In genomic region chr2:156446489-156447035, GRCm38 (mm10) we compare ENCODE assay signal across 14 mouse cellular contexts. TPM values are rescaled to one million over a fixed set of nuclear protein-coding genes. Genes with fewer than 3 reads are reported as not detected.
DNase-seq lines count a peak whose midpoint lies in the region; ATAC-seq and TF ChIP-seq lines count a peak whose summit lies in the region.
"Had no signal": no experiment of that assay in that cellular context is flagged by ENCODE, and none has a peak within 500 bp of the region (broad histone marks: within the 10 kb centered on the region; RNA-seq: fewer than 3 reads in every experiment).

No protein-coding gene starts in this region.

- H3K4me3 ChIP-seq in embryonic facial prominence, embryonic 13.5 days = no peak overlapping the region
- no peak overlapping the region for H3K4me3 ChIP-seq in embryonic facial prominence, embryonic 10.5 days
- H3K4me3 ChIP-seq in kidney, postnatal 0 days (replicated peaks; ENCODE audit: low read depth, low read length) = no peak overlapping the region
- H3K4me3 ChIP-seq in lung, embryonic 14.5 days (ENCODE audit: low read depth, low read length) = no peak overlapping the region
- H3K4me3 ChIP-seq in stomach, embryonic 15.5 days (replicated peaks) = no peak overlapping the region
- H3K4me3 ChIP-seq in forebrain, postnatal 0 days (ENCODE audit: low read depth, low read length) = no peak overlapping the region
- H3K4me3 ChIP-seq: liver, embryonic 13.5 days; midbrain, embryonic 10.5 days; myocyte had no signal

- peaks cover 9% of the 10 kb centered on the region for H3K36me3 ChIP-seq in embryonic facial prominence, embryonic 13.5 days
- H3K36me3 ChIP-seq in embryonic facial prominence, embryonic 10.5 days (replicated peaks) = peaks cover 7% of the 10 kb centered on the region; the same call in 1 of the 2 replicates
- no peaks in the 10 kb centered on the region for H3K36me3 ChIP-seq in kidney, postnatal 0 days (ENCODE audit: insufficient read depth, low read length)
- H3K36me3 ChIP-seq in lung, embryonic 14.5 days (ENCODE audit: insufficient read depth) = no peaks in the 10 kb centered on the region
- no peaks in the 10 kb centered on the region for H3K36me3 ChIP-seq in stomach, embryonic 15.5 days
- peaks cover 40% of the 10 kb centered on the region for H3K36me3 ChIP-seq in forebrain, postnatal 0 days (ENCODE audit: insufficient read depth)

- peaks cover 21% of the 10 kb centered on the region for H3K4me1 ChIP-seq in embryonic facial prominence, embryonic 13.5 days
- H3K4me1 ChIP-seq in embryonic facial prominence, embryonic 10.5 days = peaks cover 48% of the 10 kb centered on the region
- no peaks in the 10 kb centered on the region for H3K4me1 ChIP-seq in kidney, postnatal 0 days (replicated peaks; ENCODE audit: insufficient read depth, low read length)
- no peaks in the 10 kb centered on the region for H3K4me1 ChIP-seq in lung, embryonic 14.5 days (ENCODE audit: insufficient read depth)
- H3K4me1 ChIP-seq in stomach, embryonic 15.5 days = 0 out of 2 replicates have a peak, but pooled peaks cover 18% of the 10 kb centered on the region
- no peaks in the 10 kb centered on the region for H3K4me1 ChIP-seq in forebrain, postnatal 0 days (ENCODE audit: insufficient read depth)

- no peak for ATAC-seq in embryonic facial prominence, embryonic 13.5 days (ENCODE audit: insufficient number of reproducible peaks, insufficient read depth, low FRiP score, low TSS enrichment, low read depth)
- no peak for ATAC-seq in kidney, postnatal 0 days (replicated peaks; ENCODE audit: low FRiP score, low read depth)
- no peak for ATAC-seq in lung, embryonic 14.5 days (ENCODE audit: insufficient read depth)
- ATAC-seq in stomach, embryonic 15.5 days (ENCODE audit: insufficient read depth, low FRiP score, low read depth) = no peak
- ATAC-seq in forebrain, postnatal 0 days = no peak

- no peak for DNase-seq in embryonic facial prominence, embryonic 10.5 days (ENCODE audit: low spot score)
- DNase-seq in kidney, postnatal 0 days (ENCODE audit: low spot score) = no peak
- DNase-seq in kidney, adult 9 months = no peak
- DNase-seq in lung, embryonic 14.5 days = no peak
- DNase-seq in right cerebral cortex, postnatal 25 days = no peak
- DNase-seq in forebrain, postnatal 0 days = no peak
- DNase-seq: cerebellum, adult 9-11 months; heart, postnatal 36 days; liver, embryonic 13.5 days; spleen, adult 18-20 months had no signal

- WGBS in embryonic facial prominence, embryonic 13.5 days = 66% methylated on average over 9 of the region's 9 CpGs
- WGBS in embryonic facial prominence, embryonic 10.5 days = 81% methylated on average over 9 of the region's 9 CpGs
- 81% methylated on average over 9 of the region's 9 CpGs for WGBS in kidney, postnatal 0 days
- WGBS in lung, embryonic 14.5 days = 46% methylated on average over 9 of the region's 9 CpGs
- WGBS in stomach, embryonic 15.5 days = 61% methylated on average over 9 of the region's 9 CpGs
- WGBS in forebrain, postnatal 0 days = 88% methylated on average over 9 of the region's 9 CpGs

- no peak overlapping the region for H3K4me2 ChIP-seq in embryonic facial prominence, embryonic 13.5 days
- H3K4me2 ChIP-seq in kidney, postnatal 0 days (ENCODE audit: low read length) = no peak overlapping the region
- H3K4me2 ChIP-seq in lung, embryonic 14.5 days = no peak overlapping the region; the same call in 1 of the 2 replicates
- no peak overlapping the region; the same call in 1 of the 2 replicates for H3K4me2 ChIP-seq in stomach, embryonic 15.5 days
- H3K4me2 ChIP-seq in forebrain, postnatal 0 days (ENCODE audit: low read depth) = no peak overlapping the region
- H3K4me2 ChIP-seq: liver, embryonic 13.5 days had no signal

- peak overlapping the region; percentile 64 for H3K27ac ChIP-seq in embryonic facial prominence, embryonic 13.5 days
- H3K27ac ChIP-seq in embryonic facial prominence, embryonic 10.5 days (replicated peaks) = no peak overlapping the region; the same call in 1 of the 2 replicates
- H3K27ac ChIP-seq in kidney, postnatal 0 days = peak overlapping the region; percentile 76
- peak overlapping the region; percentile 83 for H3K27ac ChIP-seq in lung, embryonic 14.5 days (ENCODE audit: low read depth)
- peak overlapping the region; percentile 88 for H3K27ac ChIP-seq in stomach, embryonic 15.5 days
- no peak overlapping the region for H3K27ac ChIP-seq in forebrain, postnatal 0 days (ENCODE audit: low read depth, low read length)
- H3K27ac ChIP-seq: liver, embryonic 13.5 days; midbrain, embryonic 10.5 days had no signal

- H3K9ac ChIP-seq in embryonic facial prominence, embryonic 13.5 days = no peak overlapping the region
- no peak overlapping the region for H3K9ac ChIP-seq in kidney, postnatal 0 days (ENCODE audit: low read depth, low read length)
- H3K9ac ChIP-seq in lung, embryonic 14.5 days = no peak overlapping the region
- H3K9ac ChIP-seq in stomach, embryonic 15.5 days = no peak overlapping the region
- H3K9ac ChIP-seq in forebrain, postnatal 0 days = no peak overlapping the region
- H3K9ac ChIP-seq: liver, embryonic 13.5 days had no signal

- H3K27me3 ChIP-seq in embryonic facial prominence, embryonic 13.5 days = no peaks in the 10 kb centered on the region
- no peaks in the 10 kb centered on the region for H3K27me3 ChIP-seq in embryonic facial prominence, embryonic 10.5 days (replicated peaks; ENCODE audit: low read depth, poor library complexity, severe bottlenecking)
- no peaks in the 10 kb centered on the region for H3K27me3 ChIP-seq in kidney, postnatal 0 days (ENCODE audit: insufficient read depth, low read length)
- no peaks in the 10 kb centered on the region for H3K27me3 ChIP-seq in lung, embryonic 14.5 days (ENCODE audit: insufficient read depth, low read length)
- no peaks in the 10 kb centered on the region for H3K27me3 ChIP-seq in stomach, embryonic 15.5 days (replicated peaks)
- H3K27me3 ChIP-seq in forebrain, postnatal 0 days (ENCODE audit: insufficient read depth, low read length) = no peaks in the 10 kb centered on the region

- no peak for TF ChIP-seq CTCF in kidney, postnatal 0 days (IDR thresholded peaks at IDR 0.05; ENCODE audit: low read depth)
- no peak for TF ChIP-seq CTCF in lung, embryonic 14.5 days (IDR thresholded peaks at IDR 0.05; ENCODE audit: low read depth)
- no peak for TF ChIP-seq CTCF in forebrain, postnatal 0 days (IDR thresholded peaks at IDR 0.05; ENCODE audit: low read depth)

- H3K9me3 ChIP-seq in embryonic facial prominence, embryonic 13.5 days = no peaks in the 10 kb centered on the region
- no peaks in the 10 kb centered on the region for H3K9me3 ChIP-seq in embryonic facial prominence, embryonic 10.5 days
- H3K9me3 ChIP-seq in kidney, postnatal 0 days (replicated peaks; ENCODE audit: low read length) = no peaks in the 10 kb centered on the region
- H3K9me3 ChIP-seq in lung, embryonic 14.5 days (ENCODE audit: low read depth, low read length) = no peaks in the 10 kb centered on the region
- H3K9me3 ChIP-seq in stomach, embryonic 15.5 days = no peaks in the 10 kb centered on the region
- H3K9me3 ChIP-seq in forebrain, postnatal 0 days (ENCODE audit: low read length) = no peaks in the 10 kb centered on the region
- H3K9me3 ChIP-seq: liver, embryonic 13.5 days; midbrain, embryonic 10.5 days had no signal

RNA-seq across cellular contexts. Expression of gene Epb41l1, which starts 25.9 kb away (rescaled TPM):
- 4.4 and 4.5 TPM in 2 replicates for polyA plus RNA-seq in embryonic facial prominence, embryonic 13.5 days (2015; fragmentation: Nextera tagmentation; extraction: Ambion mirVana)
- 1.2 and 1.6 TPM in 2 replicates for polyA plus RNA-seq in embryonic facial prominence, embryonic 10.5 days (2016; fragmentation: Nextera tagmentation; extraction: Ambion mirVana)
- 1.6 and 2.0 TPM in 2 replicates for polyA plus RNA-seq in kidney, postnatal 0 days (2015; fragmentation: Nextera tagmentation; extraction: Ambion mirVana)
- polyA plus RNA-seq in lung, embryonic 14.5 days (2014; fragmentation: Nextera tagmentation; extraction: Ambion mirVana) = 2.1 and 3.2 TPM in 2 replicates
- 3.0 and 3.3 TPM in 2 replicates for polyA plus RNA-seq in stomach, embryonic 15.5 days (2015; fragmentation: Nextera tagmentation; extraction: Ambion mirVana)
- 169 and 211 TPM in 2 replicates for total RNA-seq in forebrain, postnatal 0 days (2014; rRNA removed)
- 7.0 and 10.0 TPM in 2 replicates for polyA plus RNA-seq in forebrain, postnatal 0 days (2015; fragmentation: Nextera tagmentation; extraction: Ambion mirVana)

Comparison
In these comparisons a context has a peak if more than half of its experiments do, and no peak if none do; other contexts are left out.
1. H3K27ac ChIP-seq: peak in embryonic facial prominence, embryonic 13.5 days (single experiment), kidney, postnatal 0 days (single experiment), lung, embryonic 14.5 days (single experiment) and stomach, embryonic 15.5 days (single experiment); none in embryonic facial prominence, embryonic 10.5 days (single experiment) and forebrain, postnatal 0 days (single experiment).